Mouse (Mus musculus) ES-E14 (cell line): Measurements from ENCODE around the gene Rab13. TPM values are rescaled to one million over a fixed set of nuclear protein-coding genes. Genes with fewer than 3 reads are reported as not detected.

Source experiments
- DNase-seq: peaks from one replicate; pipeline ENCODE4 v3.0.0-alpha.2; 2013; ENCODE audit warnings: low read depth, low spot score
- H3K27ac ChIP-seq: 2 replicates; pipeline ENCODE4 v1.5.1; 2012; ENCODE audit warnings: low read depth, mild to moderate bottlenecking, low read length, moderate library complexity, mixed read lengths; ENCODE audit not compliant: poor library complexity, insufficient read depth, severe bottlenecking
- H3K36me3 ChIP-seq: 2 replicates; pipeline ENCODE4 v1.6.1; 2012; ENCODE audit warnings: mild to moderate bottlenecking, low read length, moderate library complexity, mixed read lengths; ENCODE audit not compliant: control insufficient read depth, poor library complexity, insufficient read depth, severe bottlenecking
- H3K4me1 ChIP-seq, 2 experiments: fragments of 150-350 bp in 1 of 2; sonication (generic) in 1 of 2; 2 replicates each; pipeline ENCODE4 v1.6.1; 2012; ENCODE audit warnings: low read length in 2 of 2, mild to moderate bottlenecking in 1 of 2, mixed read lengths in 1 of 2; ENCODE audit not compliant: control insufficient read depth in 2 of 2, insufficient read depth in 2 of 2, poor library complexity in 1 of 2
- H3K4me3 ChIP-seq, 2 experiments: fragments of 150-350 bp in 1 of 2; sonication (generic) in 1 of 2; 2 replicates each; pipeline ENCODE4 v1.5.1; 2012; ENCODE audit warnings: low read length in 2 of 2, low read depth in 1 of 2, mild to moderate bottlenecking in 1 of 2, mixed read lengths in 1 of 2; ENCODE audit not compliant: insufficient read depth in 1 of 2, poor library complexity in 1 of 2, severe bottlenecking in 1 of 2
- H3K9ac ChIP-seq: 2 replicates; pipeline ENCODE4 v1.6.1; 2012; ENCODE audit warnings: low read depth, mild to moderate bottlenecking, low read length, mixed read lengths; ENCODE audit not compliant: poor library complexity, insufficient read depth, severe bottlenecking
- H3K9me3 ChIP-seq: fragments of 150-350 bp; sonication (generic); 2 replicates; pipeline ENCODE4 v1.6.1; 2012; ENCODE audit warnings: low read depth, mild to moderate bottlenecking, low read length; ENCODE audit not compliant: control insufficient read depth, insufficient read depth
- CHD2 ChIP-seq: IDR thresholded peaks from 2 replicates; pipeline ENCODE4 v1.6.1; 2014; ENCODE audit warnings: mild to moderate bottlenecking, low read depth, low read length, inconsistent platforms
- HCFC1 ChIP-seq: IDR thresholded peaks from 2 replicates; pipeline ENCODE4 v1.6.1; 2012; ENCODE audit warnings: low read length, inconsistent platforms, borderline replicate concordance; ENCODE audit not compliant: insufficient read depth
- MAFK ChIP-seq: IDR thresholded peaks from 2 replicates; pipeline ENCODE4 v1.6.1; 2014; ENCODE audit warnings: mild to moderate bottlenecking, low read depth, low read length, inconsistent platforms; ENCODE audit not compliant: insufficient read depth
- ZC3H11A ChIP-seq: IDR thresholded peaks from 2 replicates; pipeline ENCODE4 v1.6.1; 2012; ENCODE audit warnings: low read depth, mild to moderate bottlenecking, inconsistent platforms, low read length, borderline replicate concordance
- ZNF384 ChIP-seq: IDR thresholded peaks from 2 replicates; pipeline ENCODE4 v1.6.1; 2012; ENCODE audit warnings: low read depth, low read length, inconsistent platforms
- in situ Hi-C, 2 experiments: fragments of 600-800 bp; cut with MboI; formaldehyde crosslinking; loops; one replicate each; pipeline ENCODE4 v1.15.1; 2025; ENCODE audit warnings: low sequenced_read_pairs in 2 of 2, inconsistent platforms in 1 of 2; ENCODE audit not compliant: unreplicated experiment in 2 of 2
- total RNA-seq: library from RNA; depleted of rRNA; stranded (reverse); fragments of 300-350 nt; gene quantifications from 2 replicates; pipeline ENCODE4 v1.2.3, GENCODE M21; 2012

Gene Rab13
- total RNA-seq, 1 experiment, result 13.2 TPM

- in situ Hi-C loops, result no loop called here
- H3K9ac ChIP-seq, result no peak overlapping the region
- peaks cover 0 to 13% of the 10 kb centered on the region in 2 experiments; a peak in 2 of 4 replicates for H3K4me1 ChIP-seq
- no peak overlapping the region for H3K27ac ChIP-seq
- H3K4me3 ChIP-seq, result no peak overlapping the region
- no peaks in the 10 kb centered on the region for H3K9me3 ChIP-seq
- TF ChIP-seq HCFC1, result no peak
- TF ChIP-seq MAFK, result no peak
- TF ChIP-seq ZNF384, result no peak
- no peak for TF ChIP-seq CHD2
- no peaks in the 10 kb centered on the region for H3K36me3 ChIP-seq
- DNase-seq, result no peak
These were observed 31.9 kb downstream of the Rab13 start for GRCm38 (mm10) chr3:90245406-90245805.

GRCm38 (mm10) chr3:90247630-90247959 lies 34.1 kb downstream of the Rab13 start:
- no peak for DNase-seq
- peak overlapping the region; percentile 28 to 93 for H3K4me3 ChIP-seq
- no peaks in the 10 kb centered on the region for H3K9me3 ChIP-seq
- in situ Hi-C loops, result no loop called here
- peak overlapping the region; percentile 74 for H3K27ac ChIP-seq
- H3K4me1 ChIP-seq, result peaks cover 0 to 7% of the 10 kb centered on the region in 2 experiments; a peak in 2 of 4 replicates
- peaks cover 11% of the 10 kb centered on the region for H3K36me3 ChIP-seq
- TF ChIP-seq MAFK (no peak), CHD2 (no peak), ZNF384 (no peak), ZC3H11A (no peak), HCFC1 (no peak)
- H3K9ac ChIP-seq, result peak overlapping the region; percentile 49

- TF ChIP-seq MAFK, result no peak
- no peak for TF ChIP-seq HCFC1
- TF ChIP-seq ZNF384, result no peak
- no peak for TF ChIP-seq ZC3H11A
- H3K4me1 ChIP-seq, result peaks cover 0 to 4% of the 10 kb centered on the region in 2 experiments; a peak in 2 of 4 replicates
- peak within 1 kb of the TSS; percentile 76 to 93 for H3K4me3 ChIP-seq
- DNase-seq, result peak; percentile 96
- peak within 1 kb of the TSS; percentile 74 for H3K27ac ChIP-seq
- peak within 1 kb of the TSS; percentile 83 for H3K9ac ChIP-seq
- in situ Hi-C loops, result no loop called here
- H3K36me3 ChIP-seq, result peaks cover 11% of the 10 kb centered on the region
- no peaks in the 10 kb centered on the region for H3K9me3 ChIP-seq
These were observed 34.7 kb downstream of the Rab13 start, which contains the start of gene Slc39a1 for GRCm38 (mm10) chr3:90247960-90248745. Gene Slc39a1 (plus strand): TSS chr3:90248172.

- in situ Hi-C loops, result no loop called here
- H3K4me1 ChIP-seq, result peaks cover 0 to 5% of the 10 kb centered on the region in 2 experiments; a peak in 2 of 4 replicates
- DNase-seq, result no peak
- peak overlapping the region; percentile 76 to 93 for H3K4me3 ChIP-seq
- TF ChIP-seq ZC3H11A, result no peak
- no peak for TF ChIP-seq CHD2
- no peak for TF ChIP-seq ZNF384
- TF ChIP-seq MAFK, result no peak
- TF ChIP-seq HCFC1, result no peak
- H3K27ac ChIP-seq, result no peak overlapping the region; the same call in 1 of the 2 replicates
- H3K36me3 ChIP-seq, result peaks cover 11% of the 10 kb centered on the region
- H3K9ac ChIP-seq, result peak overlapping the region; percentile 83
- no peaks in the 10 kb centered on the region for H3K9me3 ChIP-seq
These were observed 35.2 kb downstream of the Rab13 start for GRCm38 (mm10) chr3:90248746-90249100.
